Mouse (Mus musculus) cerebellum, adult 8-10 months (tissue): ENCODE data around the gene Mapk1.
"Not testable (repeated sequence)": the region's sequence is repeated elsewhere in the genome, so short reads cannot be mapped to it uniquely, and the experiment has no call there.

Experiments used
- DNase-seq: peaks from one replicate; pipeline ENCODE4 v3.0.0; 2022

The Mapk1 gene

DNA sequence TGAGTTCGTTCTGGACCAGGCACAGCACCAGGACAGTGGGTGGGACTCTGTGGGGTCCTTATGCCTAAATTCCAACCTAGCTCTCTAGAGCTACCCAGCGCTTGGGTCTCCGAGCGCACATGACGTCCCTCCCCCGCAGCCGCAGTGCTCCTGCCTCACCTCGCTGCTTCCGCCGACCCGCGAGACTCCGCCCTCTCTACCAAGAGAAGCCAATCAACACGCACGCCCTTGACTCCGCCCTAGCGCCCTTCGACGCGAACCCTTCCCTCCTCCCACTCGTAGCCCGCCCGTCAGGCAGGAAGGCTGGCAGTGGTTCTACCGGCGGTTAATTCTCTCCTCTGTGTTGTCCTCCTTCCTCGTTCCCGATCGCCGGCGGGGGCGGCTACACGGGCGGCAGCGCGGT lies at the start of gene Mapk1:
Mapk1 (plus strand) TSS at position 252 of the 403 bp plus-strand sequence.
- DNase-seq = peak; percentile 95

DNA sequence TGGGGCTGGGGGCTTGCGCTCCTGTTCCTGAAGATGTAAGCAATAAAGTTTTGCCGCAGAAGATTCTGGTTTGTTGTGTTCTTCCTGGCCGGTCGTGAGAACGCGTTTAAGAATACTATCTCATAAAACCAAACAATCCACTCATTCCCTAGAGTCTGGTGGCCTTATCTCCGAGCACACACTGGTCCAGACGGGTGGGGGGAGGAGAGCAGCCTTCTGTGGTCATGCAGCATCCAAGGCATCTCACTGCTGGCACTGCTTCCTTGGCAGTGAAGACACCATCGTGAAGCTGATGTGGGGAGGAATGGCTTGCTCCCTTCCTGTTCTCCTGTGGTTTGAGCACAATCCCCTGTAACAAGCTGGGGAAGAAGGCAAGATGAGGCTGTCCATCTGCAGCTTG lies 43.6 kb upstream of the Mapk1 start:
- no peak for DNase-seq

DNA sequence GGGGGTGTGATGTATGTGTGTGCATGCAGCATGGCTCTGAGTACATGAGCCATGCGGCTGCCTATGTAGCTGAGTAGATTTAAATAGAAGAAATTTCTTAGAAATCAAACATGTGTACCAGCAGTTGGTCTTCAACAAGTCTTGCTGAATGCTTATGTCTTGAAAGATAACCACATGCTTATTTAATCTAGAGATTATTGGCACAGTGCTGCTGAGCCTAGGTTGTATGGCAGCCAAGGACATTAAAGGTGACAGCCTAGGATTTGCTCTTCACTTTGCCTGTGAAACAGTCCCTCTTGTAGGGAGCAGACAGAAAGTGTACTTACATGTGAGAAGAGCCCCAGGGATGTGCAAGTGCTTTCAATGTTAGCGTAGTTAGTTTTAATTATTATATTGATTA lies 42.1 kb upstream of the Mapk1 start:
- DNase-seq = no peak

DNA sequence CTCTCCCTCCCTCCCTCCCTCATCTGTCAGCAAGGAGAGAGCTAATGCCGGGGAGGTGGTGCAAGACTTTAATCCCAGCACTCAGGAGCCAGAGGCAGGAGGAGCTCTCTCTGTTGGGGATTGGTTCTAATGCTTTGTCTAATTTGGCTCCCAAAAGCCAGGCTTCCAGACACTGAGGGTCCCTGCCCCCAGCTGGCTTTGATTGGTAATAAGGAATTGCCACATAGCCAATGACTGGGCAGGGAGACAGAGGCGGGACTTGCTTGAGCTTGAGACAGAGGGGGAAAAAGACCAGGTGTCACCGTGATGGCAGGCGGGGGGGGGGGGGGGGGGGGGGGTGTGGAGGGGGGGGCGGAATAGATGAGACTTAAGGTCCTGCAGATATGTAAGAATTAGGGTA lies 24.6 kb upstream of the Mapk1 start:
- no peak for DNase-seq

DNA sequence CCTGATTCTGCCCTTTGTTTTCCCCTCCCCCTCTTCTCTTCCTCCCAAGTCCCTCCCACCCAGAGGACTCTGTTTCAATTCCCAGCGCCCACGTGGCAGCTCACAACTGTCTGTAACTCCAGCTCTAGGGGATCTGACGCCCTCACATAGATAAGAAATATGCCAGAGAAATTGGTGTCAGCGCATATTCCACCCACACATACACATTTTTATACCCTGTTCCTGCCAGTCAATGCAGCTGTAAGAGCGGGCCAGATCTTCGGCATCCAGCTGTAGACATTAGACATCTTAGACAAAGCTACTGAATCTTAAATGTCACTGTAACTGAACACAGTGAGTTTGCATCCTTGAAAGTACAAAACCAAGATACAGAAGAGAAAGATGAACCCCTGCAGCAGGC lies 23.3 kb upstream of the Mapk1 start:
- no peak for DNase-seq

DNA sequence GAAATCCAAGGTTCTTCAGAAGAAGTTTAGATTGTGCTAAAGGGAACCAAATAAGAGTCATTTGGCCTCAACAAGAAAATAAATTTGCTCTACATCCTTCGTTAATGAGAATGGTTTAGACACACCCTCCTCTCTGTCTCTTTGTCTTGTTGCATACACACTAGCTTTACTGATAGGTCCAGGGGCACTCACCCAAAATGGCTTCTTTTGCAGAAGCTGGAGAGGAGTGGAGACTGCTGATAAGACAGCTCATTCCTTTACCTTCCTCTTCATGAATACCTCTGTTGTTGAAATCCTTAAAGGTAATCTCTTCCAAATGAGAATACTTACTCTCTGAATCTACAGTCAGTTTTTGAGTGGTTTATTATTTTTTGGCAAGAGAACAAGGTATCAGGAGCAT lies 18.0 kb upstream of the Mapk1 start:
- DNase-seq = no peak

DNA sequence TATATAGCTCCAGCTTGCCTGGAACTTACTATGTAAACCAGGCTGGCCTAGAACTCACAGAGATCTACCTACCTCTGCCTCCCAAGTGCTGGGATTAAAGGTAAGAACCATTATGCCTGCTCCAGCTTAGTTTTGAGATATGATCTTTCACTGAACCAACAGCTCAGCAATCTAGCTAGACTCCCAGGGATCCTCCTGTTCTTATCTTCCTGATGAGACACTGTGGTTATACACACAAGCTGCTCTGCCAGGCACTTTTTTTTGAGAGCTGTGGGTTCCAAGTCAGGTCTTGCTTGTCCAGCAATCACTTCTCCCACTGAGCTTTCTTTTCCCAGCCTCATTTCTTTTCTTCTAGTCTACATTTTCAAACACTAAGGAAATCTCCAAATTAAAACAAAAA lies 16.9 kb upstream of the Mapk1 start:
- DNase-seq = no peak

DNA sequence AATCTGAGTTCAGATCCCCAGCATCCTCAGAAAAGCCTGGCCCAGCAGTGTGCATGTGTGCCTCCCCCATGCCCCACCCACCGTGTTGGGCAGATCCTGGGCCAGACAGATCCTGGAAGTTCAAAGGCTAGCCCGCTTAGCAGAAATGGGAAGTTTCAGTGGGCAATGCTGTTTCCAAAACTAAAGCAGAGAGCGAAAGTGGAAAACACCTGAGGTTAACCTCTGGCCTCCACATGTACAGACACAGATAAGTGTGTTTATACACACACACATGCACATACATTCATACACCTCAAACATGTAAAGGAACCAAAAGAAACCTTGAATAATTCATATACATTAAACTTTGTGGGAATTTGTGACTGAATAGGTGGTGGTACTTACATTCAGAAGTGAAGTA lies 5.1 kb upstream of the Mapk1 start:
- DNase-seq = no peak

DNA sequence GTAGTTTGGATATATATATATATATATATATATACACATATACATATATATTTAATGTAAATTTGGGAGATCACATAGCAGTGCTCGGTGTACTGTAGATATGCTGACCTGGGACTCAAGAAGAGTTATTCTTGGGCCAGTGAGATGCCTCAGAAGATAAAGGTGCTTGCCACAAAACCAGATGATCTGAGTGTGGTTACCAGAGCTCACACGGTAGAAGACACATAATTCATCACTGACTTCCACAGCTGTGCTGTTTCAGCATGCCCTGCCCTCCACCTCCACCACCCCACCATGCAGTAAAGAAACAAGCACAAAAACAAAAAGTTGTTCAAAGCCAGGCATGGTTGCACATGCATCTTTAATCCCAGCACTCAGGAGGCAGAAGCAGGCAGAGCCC lies 4.4 kb upstream of the Mapk1 start:
- DNase-seq = no peak

DNA sequence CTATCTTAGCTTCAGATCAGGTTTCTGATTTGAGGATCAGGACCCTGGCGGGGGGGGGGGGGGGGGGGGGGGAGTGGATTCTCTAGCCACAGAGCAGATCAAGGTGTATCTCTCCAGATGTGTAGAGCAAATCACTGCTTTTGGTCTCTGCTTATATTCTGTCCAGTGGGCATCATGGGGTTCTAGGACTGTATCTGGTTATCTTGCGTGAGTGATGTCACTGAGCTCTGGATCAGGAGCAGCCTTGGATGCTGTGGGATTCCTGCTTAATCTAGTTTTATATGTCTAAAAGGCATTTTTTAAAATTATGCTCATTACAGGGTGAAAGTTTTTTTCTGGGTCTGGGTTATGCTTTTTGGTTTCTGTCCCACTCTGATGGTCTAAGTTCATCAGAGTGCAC lies 546 bp upstream of the Mapk1 start:
- no peak for DNase-seq

DNA sequence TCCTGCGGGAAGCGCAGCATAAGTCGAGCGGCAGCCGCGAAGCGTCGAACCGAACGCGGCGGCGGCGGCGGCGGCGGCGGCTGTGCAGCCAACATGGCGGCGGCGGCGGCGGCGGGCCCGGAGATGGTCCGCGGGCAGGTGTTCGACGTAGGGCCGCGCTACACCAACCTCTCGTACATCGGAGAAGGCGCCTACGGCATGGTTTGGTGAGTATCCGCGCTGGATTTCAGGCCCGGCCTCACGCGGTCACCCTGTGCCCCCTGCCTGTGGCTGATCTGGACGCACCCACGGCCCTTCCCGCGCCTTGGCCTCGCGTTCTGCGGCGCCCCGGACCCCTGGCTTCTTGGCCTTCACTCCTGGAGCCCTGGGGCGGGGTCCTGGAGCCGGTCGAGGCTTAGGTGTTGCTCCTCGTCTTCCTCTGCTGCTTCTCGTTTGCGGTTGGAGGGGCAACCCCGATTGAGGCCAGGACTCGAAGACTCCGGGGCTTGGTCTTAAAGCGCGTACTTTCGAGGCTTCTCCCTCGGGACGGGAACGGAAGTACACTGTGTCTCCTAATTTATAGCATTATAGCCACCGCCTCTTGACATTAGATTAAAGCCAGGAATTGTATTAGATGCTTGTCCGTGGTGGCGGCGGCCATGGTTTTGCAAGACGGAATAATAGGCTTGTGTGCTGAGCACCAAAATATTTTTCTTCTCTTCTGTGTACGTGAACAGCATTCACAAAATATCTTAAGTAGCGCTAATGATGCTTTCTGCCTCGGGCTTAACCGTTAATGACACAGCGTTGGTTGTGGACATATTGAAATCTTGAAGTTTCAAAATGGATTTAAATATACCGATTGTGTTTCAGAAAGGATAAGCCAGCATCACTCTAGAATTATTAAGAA lies 596 bp downstream of the Mapk1 start:
- DNase-seq = no peak

DNA sequence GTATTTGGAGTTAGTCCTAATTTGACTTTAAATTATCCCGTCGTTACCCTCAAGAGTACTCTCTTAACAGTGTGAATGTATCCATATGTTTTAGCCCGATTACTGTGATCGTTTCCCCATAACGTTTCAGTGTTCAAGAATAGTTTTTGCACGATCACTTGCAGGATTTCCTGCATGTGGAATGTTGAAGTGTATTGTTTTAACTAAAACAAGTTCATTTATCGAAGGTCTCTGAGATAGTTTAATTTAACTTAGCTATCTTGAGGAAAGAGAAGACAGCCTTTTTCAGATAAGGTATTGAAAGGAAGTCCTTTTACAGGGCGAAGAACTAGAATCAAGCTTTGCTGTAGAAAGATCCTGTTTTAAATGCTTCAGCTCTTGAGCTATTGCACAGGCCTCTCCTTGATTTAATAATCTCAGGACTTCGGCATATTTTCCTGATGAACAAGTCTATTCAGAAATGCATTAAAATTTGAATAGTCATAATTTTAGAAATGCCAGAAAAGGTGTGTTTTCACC lies 1.3 kb downstream of the Mapk1 start:
- DNase-seq = no peak

DNA sequence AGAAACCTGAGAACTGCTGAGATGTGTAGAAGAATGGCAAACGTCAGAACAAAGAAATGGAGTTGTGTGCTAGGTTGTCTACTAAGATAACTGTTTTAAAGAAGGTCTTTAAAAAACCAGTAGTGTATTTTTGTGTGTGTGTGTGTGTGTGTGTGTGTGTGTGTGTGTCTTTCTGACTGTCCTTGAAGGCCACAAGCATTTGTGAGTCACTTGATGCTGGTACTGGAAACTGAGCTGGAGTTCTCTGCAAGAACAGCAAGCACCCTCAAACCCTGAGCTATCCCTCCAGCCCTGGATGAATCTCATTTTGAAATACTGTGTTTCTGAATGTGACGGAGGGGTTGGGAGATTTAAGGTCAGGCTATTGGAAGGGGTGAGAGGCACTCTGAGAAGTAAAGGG lies 4.1 kb downstream of the Mapk1 start:
- no peak for DNase-seq

DNA sequence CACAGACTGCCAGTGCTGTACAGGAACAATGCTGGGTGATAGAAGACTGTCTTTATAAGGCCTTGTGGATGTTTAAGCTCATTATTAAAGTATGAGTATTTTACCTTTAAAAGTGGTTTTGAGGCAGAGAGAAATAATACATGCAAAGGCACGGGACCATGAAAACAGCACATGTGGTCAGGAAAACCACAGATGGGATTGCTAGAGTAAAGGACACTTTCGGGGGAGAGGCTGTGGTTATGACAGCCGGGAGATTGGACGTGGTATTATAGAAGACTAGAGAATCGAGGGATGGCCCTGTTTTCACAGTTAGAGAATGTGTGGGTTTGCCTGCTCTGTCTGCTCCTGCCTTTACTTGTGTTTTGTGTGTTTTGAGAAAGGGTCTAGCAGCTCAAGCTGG lies 5.7 kb downstream of the Mapk1 start:
- no peak for DNase-seq

DNA sequence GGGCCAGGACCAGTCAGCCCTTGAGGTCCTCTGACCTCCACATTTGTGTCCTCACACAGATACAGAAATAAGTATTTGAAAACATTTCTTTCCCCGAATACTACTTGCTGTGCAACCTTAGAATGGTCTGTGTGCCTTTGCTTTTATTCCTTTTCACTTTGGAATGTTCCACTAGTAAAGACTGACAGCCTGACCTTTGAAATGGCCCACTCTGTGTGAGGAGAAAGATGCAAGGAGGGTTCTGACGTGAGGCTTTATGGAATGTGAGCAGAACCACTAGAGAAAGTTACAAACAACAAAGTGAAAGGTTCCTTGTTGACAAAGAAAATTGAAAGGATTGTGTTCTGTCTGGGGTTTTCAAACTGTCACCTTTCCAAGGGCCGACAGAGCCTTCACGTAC lies 6.8 kb downstream of the Mapk1 start:
- DNase-seq = no peak

DNA sequence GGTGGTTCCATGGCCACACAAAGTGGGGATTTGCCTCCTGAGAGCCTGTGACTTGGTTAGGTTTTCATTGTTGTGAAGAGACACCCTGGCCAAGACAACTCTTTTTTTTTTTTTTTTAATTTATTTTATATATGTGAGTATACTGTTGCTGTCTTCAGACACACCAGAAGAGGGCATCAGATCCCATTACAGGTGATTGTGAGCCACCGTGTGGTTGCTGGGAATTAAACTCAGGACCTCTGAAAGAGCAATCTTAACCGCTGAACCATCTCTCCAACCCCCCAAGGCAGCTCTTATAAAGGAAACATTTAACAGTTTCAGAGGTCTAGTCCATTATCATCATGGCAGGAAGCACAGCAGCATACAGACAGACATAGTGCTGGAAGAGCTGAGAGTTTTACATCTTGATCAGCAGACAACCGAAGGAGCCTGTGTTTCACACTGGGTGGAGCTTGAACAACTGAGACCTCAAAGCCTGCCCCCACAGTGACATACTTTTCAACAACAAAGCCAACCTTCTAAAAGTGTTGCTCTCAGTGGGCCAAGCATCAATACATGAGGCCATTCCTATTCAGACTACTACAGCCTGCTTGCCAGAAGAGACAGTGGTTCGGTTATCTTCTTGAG lies 11.4 kb downstream of the Mapk1 start:
- DNase-seq = no peak

DNA sequence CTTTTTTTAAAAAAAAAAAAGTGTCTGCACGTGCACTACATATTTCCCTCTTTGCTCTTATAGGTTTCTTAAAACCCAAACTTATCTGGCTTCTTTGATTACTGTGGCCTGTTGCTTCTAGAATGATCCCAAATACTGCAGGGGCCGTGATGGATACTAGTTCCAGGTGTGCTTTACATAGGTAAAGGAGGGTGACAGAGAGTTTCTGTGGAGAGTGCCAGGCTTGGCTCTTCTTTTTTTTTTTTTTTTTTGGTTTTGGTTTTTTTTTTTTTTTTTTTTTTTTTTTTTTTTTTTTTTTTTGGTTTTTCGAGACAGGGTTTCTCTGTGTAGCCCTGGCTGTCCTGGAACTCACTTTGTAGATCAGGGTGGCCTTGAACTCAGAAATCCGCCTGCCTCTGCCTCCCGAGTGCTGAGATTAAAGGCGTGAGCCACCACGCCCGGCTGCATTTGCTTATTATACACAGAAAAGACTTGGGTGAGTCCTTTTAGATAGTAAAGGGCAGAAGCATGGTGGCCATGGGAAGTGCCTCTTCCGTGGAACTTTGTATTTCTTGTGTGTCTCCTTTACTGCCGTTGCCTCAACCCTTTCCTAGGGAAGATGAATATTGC lies 13.0 kb downstream of the Mapk1 start:
- not testable (repeated sequence) for DNase-seq

DNA sequence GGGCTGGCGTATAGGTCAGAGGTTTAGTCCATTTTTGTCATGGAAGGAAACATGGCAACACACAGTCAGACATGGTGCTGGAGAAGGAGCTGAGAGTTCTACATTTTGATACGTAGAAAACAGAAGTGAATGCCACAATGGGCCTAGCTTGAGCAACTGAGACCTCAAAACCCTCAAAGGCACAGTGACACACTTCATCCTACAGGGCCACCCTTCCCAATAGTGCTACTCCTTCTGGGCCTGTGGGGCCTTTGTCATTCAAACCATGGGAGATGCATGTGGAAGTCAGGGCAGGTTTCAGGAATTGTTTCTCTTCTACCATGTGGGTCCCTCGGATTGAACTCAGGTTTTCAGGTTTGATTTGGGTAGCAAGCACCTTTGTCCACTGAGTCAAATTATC lies 17.9 kb downstream of the Mapk1 start:
- no peak for DNase-seq

DNA sequence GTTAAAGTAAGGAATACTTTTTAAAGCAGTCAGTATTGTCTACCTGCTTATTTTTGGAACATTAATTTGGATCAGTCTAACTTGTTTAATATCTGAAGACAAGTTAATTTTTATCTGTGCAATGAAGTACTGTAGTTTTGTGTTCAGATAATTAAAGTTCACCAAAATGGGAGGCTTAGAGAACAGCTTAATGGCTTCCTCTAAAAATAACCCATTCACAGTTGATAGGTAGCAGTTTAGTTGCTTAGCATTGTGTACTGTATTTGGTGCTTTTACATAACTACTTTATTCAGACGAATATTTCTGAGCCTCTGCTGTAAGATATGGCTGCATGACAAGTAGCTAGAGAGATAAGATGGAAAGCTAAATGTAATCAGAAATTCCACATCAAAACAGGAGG lies 23.9 kb downstream of the Mapk1 start:
- DNase-seq = no peak

DNA sequence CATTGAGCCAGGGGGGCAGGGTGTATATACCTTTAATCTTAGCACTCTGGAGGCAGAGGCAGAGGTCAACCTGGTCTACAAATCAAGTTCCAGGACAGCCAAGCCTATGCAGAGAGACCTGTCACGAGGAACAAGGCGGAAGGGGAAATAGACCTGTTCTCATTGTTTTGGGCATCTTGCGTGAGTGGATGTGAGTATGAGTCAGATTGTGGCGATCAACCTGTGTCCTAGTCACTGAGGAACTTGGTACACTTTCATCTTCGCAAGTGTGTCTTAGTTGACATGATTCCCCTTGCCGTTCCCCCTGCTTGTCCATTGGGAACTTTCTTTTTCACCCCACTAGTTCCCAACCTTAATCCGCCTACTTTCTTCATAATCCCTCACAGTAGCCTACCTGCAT lies 26.9 kb downstream of the Mapk1 start:
- DNase-seq = no peak

DNA sequence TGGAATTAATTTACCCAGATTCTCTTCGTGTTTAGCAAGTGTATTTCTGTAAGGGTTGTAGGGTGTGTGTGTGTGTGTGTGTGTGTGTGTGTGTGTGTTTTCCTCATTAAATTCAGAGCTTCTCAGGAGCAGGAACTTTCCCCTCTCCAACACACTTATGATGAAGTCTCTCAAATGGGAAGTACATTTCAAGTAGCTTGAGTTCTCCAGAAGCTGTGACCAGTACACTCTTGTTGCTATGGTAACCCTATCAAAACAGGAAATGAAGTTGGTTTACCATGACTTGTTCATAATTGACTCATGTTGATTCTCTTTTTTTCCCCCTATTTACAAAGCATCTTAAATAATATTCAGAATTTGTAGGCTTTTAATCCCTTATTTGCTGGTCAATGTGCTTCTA lies 29.4 kb downstream of the Mapk1 start:
- no peak for DNase-seq

DNA sequence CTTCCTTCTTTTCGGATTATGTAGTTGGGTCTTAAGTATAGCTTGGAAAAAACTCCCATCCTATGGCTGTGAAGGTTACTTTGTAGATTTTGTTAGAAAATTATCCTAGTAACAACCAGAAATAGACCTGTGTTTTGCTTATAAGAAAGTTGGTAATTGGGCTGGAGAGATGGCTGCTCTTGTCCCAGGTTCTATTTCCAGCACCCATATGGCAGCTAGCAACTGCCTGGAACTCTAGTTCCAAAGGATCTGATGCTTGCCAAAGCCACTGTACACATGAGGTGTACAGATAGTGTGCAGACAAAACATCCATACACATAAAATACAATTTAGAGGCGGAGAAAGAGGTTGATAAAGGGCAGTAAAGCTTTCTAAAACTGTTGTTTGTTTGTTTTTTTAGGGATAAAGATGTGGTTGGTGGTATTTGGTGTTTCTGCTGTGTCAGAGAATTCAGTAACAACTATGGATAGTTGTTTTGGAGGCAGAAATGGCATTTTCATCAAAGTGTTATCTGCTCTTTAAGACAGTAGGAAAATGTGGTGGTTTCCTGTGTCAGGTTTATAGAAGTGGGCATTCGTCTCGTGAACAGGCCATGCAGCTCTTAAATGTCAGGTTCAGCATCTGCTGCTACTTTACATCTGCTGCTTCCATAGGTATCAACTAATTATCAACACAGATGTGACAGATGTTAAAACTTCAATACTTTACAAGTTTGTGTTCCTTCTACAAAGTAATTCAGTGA lies 32.1 kb downstream of the Mapk1 start:
- DNase-seq = no peak

DNA sequence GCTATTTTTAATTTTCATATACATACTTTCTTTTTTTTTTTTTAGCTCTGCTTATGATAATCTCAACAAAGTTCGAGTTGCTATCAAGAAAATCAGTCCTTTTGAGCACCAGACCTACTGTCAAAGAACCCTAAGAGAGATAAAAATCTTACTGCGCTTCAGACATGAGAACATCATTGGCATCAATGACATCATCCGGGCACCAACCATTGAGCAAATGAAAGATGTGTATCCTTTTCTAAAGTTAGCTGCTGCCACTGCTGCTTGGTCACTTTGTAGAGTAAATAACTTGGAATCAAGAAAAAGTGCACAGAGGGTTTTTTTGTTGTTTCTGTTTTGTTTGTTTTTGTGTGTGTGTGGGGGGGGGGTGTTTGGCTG lies 32.7 kb downstream of the Mapk1 start:
- no peak for DNase-seq
